Mouse (Mus musculus) T-helper 2 cell (primary cell): ENCODE measurements around the gene Btbd9.

Experiments used
- in situ Hi-C: fragments of 300-600 bp; cut with MboI, MseI; formaldehyde crosslinking; loops from one replicate; pipeline ENCODE4 v1.15.1; 2025; ENCODE audit warnings: high pct_unique_total_duplicates

Btbd9 gene

DNA sequence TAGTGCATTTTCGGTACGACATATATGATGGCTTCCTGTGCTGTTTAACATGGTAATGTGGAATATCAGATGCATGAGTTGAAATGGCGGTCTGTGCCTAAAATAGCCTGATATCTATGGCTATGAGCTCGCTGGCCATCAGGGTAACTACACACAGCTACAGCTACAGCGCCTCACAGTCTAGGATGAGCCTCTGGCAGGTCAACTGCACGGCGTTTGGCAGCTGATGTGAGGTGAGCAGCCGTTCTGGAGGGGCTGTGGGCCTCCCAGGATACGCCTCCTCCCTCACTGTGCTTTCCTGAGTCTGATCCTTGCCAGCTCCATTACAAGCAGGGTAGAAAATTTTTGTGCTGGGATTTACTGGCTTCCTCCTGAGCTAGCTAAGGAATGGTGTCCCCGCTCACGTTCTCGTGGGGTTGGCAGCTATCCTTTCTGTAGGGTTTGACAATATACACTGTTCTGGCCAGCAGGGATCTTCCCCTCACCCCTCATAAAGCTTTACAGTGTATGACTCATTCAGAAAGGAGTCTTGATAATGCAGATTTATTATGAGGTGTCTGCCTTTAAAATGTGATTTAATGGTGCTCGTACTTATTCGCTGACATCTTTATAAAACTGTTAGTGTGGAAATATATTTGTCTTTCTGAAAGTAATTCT, 331.5 kb downstream of the Btbd9 start:
- in situ Hi-C loops = no loop called here

DNA sequence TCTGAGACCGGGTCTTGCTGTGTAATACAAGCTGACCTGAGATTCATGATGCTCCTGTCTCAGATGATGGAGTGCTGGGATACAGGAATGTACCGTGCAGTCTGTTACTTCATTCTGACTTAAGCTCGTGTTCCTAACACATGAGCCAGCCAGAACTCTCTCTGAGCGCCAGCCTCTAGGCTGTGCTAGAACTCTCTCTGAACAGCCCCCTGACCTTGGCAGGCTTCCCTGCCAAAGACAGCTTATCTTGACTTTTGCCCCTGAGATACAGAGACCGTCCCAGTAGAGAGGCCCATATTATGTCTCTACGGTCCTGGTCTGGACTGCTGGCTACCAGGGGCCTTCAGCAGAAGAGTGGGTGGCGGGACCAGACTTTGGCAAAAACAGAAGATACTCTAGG, 332.7 kb downstream of the Btbd9 start:
- in situ Hi-C loops = no loop called here

DNA sequence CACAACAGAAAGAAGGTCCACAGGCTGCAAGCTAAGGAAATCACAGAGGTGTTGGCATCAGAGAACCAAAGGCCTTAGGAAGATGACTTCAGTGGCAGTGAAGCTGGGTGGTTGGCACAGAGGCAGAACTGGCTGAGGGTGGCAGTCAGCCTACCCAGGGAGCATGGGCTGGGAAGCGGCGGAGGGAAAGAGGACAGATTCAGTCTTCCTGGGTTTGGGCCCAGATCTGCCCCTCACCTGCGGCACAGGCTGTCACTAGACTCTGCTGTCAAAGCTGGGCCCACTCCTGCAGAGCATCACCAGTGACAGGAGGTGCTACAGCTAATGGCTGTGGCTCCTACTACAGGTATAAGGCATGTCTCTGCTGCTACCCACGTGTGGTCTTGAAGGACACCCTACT, 333.6 kb downstream of the Btbd9 start:
- in situ Hi-C loops = no loop called here

DNA sequence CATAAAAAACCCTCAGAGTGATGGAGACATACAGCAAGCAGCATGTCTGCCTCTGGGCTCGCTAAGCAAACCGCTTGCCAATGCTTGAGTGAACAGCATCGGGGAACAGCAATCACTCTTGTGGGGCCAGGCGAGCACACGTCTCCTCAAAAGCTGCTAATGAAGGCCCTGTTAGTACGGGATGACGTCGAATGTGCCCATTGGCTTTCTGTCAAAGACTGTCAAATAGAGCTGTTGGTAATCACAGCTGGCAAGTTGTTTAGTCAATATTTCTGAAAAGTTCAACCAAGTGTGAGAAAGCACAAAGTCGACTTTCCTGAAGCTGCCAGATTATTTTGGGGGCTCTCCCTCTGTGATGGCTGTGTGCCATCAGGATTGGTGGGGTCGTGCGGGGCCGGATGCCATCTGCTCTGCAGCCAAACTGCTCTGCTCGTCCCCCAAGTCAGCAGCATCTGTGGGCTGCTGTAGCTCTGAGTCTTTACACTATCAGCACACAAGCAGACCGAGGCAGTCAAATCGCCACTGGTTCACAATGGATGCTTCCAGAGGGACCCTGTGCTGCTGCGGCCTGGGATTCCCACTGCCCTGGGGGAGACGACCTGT, 334.5 kb downstream of the Btbd9 start:
- in situ Hi-C loops = no loop called here

DNA sequence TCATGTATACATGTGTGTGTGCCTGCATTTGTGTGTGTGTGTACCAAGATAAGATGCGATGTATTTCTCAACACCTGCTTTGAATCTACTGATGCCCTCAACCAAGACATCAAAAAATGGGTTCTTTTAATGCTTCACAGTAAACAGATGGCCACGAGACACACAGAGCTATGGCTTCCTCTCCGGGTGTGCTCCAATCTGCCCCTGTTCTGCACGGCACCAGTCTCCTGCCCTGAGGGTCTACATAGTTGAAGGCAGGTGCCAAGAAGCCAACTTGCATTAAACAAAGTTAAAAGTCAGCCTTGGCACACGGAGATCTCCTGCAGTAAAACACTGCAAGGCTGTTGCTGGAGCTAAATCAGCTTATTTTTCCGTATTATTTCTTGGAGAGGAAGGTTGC, 335.2 kb downstream of the Btbd9 start:
- in situ Hi-C loops = no loop called here

DNA sequence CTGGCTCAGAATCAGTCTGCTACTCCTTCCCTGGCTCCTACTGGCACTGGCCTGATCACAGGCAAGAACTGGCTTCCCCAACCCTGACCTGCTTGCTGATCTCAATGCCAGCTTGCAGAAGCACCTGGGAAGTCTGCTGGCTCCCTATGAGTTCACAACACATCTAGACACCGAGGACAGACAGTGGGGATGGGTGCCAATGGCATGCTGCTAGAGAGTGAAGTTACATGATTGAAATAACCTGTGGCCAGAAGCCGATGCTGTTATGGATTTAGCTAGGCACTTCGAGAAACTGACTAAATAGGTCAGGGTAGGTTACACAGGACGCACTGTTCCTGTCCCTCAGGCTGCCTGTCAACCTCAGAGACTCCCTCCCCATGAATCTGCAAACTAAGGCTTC, 335.6 kb downstream of the Btbd9 start:
- in situ Hi-C loops = no loop called here

DNA sequence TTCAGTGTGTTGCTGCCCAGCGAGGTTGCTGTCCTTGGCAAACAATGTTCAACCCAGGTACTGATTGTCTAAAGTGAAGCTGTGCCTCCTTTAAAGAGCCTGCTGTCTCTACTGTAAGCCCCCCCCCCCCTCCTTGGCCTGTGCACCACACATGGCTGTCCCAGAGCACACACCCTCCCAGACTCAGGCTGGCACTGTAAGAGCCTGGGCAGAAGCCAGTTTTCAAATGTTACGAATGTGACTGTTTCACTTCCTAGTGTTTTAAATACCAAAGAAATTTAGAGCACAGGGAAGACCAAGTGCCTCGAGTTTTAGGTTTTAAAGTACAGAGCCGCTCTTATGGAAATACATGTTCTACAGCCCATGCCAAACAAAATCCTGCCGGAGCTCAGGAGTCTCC, 336.8 kb downstream of the Btbd9 start:
- in situ Hi-C loops = no loop called here

DNA sequence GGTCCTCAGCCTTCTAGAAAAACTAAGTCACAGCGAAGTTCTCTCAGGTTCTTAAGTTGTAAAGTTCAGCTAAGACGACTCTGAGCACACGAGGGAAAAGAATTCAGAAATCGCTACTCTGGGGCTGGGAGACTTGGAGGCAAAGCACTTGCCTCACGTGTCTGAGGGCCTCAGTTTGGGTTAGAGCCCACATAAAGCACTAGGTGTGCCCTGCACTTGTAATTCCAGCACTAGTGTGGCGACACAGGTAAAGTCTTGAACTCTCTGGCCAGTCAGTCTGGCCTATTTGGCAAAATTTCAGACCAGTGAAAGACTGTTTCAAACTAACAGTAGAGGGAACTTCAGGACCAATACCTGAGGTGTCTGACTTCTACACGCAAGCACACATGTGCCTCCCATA, 338.7 kb downstream of the Btbd9 start:
- in situ Hi-C loops = no loop called here

DNA sequence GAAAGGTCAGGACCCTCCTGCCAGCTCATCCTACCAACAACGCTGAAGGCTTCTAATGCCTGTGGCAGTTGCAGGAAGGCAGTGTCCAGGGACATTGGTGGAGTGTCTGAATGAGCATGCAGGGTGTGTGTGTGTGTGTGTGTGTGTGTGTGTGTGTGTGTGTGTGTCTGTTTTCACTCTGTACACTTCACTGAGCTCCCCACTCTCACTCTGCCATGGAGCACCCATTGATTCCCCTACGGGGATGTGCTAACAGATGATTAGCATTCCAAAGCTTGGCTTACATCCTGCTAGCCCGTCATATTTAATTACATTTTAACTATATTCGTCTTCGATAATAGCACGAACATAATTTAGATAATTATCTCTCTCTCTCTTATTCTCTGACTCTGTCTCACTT, 339.7 kb downstream of the Btbd9 start:
- in situ Hi-C loops = no loop called here

DNA sequence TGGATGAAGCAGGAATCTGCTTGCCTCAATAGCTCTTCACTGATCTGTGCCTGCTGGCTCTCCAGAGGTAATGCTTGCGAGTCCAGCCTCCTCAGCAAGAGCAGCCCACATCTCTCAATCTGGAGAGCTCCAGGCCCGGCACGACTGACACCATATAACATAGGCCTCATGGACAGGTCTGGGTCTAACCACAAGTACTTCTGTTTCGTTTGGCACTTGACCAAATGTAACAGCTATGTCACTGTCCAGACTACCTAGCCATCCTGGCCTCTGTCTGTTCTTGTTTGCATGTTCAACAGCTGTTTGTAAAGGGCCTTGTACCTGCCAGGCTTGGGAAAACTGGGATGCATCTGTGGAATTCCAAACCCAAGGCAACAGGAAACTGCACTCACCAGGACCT, 340.9 kb downstream of the Btbd9 start:
- in situ Hi-C loops = no loop called here

DNA sequence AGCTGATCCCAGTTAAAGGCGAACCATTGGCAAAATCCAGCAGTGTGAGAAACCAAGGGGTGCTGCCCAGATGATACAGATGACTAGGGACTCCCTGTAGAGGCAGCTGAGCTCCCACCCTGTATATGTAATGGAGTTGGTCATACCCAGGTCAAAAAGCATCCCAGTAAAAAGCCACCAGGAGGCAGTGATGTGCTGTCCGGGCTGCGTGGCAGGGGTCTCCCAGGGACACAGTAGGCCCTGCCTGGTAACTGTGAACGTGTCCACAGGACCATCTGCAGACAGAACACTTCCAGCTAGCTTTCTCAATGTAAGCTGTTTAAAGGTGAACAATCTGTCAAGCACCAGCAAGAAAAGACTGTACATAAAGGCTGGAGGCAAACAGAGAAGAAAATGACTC, 343.6 kb downstream of the Btbd9 start:
- in situ Hi-C loops = no loop called here

DNA sequence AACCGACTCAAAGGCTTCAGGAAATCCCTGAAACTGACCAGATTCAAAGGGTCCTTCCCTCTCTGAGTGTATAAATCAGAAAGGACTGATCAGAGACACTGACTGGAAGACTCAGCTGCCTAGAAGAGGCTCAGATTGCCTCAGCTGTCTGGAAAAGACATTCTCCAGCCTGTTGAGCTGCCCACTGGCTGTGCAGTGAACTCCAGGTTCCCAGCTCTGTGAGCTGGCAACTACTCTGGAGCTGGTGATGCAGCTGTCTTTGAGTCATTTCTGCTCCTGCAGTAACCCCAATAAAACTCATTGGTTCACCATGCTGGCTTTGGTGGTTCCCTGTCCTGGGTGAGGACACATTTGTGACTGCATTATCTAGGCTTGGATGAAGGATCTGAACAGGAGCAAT, 344.8 kb downstream of the Btbd9 start:
- in situ Hi-C loops = no loop called here

DNA sequence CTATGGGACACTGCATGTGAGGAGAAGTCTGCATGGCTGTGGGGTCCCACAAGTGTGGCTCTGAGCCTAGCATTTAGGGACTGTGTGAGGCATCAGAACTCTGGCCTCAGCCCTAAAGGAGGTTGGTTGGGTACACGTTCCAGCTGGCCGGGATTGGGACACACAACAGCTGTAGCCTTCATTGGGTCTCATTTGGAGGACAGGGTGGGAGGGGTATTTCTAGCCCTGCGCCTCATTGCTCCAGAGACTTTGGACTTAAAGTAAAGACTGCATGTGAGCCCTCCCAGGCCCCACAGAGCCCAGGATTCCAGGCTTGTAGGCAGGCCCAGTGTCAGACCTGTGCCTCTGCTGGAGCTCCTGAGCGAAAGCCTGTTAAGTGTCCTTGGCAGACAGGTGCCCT, 345.9 kb downstream of the Btbd9 start:
- in situ Hi-C loops = no loop called here

DNA sequence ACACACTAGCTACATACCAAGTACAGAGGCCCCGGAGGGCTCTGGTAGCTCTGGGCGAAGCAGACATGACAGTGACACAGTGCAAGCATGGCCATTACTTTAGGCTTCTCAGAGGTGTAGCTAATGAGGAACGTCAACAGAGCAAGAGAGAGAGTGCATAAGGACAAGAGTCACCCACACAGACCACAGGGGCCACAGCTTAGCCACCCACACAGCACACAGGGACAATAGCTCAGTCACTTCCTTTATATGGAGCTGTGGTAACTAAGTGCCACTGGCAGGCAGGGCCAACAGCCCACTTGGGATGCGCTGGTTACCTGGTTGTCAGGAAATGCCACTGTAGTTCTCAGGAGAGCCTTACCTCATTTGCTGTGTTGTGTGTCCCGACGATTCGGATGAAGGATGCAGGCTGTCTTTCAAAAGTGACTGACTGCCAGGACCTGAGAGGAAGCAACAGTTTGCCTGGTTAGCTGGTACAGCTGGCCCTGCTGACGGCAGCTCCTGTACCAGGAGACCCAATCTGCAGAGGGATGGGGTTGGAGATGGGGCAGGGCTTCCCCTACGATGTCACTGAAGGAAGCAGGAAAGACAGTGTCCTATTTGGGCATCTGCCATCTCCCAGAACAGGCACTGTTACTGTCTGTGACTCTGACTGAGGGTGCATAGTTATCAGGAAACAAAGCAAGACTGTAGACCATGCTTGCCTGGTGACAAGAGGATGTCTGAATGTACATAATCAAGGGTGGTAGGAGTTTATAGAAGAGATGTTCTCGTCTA, 347.7 kb downstream of the Btbd9 start:
- in situ Hi-C loops = no loop called here

DNA sequence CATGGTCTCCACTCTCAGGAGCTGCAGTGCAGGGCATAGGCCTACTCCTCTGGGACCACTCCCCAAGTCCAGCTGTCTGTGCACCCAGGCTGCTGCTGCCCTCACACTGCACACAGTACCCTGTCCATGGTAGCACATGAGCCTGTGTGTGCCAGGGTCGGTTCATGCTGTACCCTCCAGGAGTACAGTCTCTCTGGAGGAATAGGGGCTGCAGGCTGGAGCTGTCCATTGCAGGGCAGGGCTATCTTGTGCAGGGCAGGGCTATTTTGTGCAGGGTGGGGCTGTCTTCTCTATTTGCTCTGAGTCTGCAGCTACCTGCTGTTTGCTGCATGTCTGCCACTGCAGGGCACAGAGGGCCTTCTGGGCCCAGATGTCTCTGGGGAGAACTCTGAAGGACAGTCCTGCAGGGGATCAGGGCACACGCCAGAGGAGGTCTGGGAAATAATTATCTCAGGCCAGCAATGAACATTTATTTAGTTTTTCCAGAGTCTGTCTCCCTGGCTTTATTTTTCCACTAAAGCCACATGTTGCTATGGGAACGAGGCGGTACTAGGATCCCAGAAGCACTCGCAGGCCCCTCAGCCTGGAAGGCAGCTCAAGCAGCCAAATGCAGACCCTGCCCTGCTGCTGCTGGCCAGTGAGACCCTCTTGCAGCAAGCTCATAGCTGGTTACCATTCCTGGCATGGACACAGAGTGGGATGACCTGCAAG, 351.1 kb downstream of the Btbd9 start:
- in situ Hi-C loops = no loop called here

DNA sequence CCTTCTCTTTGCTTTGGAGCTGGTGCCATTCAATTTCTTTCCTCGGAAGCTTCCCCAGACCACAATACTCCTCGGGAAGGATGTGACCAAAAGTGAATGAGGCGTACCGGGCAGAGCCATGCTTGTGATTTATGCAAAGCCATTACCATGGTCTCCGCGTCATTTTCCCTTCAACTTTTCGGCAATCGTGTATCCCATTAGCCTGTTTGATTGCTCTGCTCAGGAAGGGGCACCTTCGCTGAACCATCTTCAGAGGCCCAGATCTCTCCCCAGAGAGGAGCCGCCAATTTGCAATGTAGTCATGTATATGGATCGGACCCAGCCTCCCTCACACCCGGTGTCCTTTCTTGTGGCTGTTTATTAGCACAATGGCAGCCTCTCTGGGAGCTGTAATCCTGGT, 353.5 kb downstream of the Btbd9 start:
- in situ Hi-C loops = no loop called here

DNA sequence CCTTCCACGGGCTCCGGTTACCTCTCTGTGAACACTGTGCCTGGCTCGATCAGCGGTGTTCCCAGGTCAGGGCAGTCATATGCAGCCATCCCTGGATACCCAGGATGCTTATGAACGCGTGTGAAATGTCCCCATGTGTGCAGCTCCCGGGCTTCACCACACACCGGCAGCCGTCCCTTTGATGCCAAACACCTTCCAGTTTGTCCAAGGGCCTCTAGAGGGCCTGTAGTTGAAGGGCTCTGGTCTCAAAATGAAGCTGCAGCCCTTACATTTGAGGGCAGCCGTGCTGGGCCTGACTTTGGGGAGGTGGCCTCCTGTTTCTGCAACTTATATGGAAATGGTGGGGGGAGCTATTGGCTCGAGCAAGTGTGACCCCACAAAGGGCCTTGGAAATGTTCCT, 353.9 kb downstream of the Btbd9 start:
- in situ Hi-C loops = no loop called here

DNA sequence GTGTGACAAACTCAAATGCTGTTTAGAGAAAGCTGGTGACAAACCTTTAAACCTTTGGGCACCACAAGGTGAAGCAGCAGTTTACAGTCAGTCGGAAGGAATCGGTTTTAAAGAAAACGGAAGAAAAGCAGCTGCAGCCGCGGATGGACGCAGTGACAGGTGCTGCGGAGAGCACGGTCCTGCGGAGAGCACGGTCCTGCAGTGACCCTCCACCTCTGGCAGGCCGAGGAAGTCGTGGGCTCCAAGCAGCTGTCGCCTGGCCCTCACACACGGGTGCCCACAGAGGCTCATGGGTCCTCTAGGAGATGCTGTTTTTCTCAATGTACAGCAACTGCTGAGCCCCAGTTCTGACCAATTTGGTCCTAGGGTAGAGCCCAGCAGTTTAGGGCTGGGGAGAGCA, 354.6 kb downstream of the Btbd9 start:
- in situ Hi-C loops = no loop called here

DNA sequence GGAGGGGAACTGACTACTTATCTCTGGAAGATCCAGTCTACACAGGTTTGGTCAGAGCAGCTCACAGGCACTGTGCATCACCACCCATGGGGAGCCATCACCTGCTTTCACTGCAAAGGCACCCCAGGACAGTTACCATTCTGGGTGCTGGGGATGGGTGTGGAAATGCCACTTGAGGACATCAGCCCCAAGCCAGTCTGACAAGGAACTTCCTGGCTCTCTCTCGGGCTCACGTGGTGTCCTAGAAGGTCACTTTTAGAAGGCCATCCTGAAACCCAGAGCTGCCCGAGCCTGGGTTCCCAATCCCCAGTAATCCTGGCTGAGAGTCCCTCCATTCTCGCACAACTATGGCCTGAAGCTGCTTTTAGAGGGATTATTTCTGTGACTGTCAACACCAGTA, 360.5 kb downstream of the Btbd9 start:
- in situ Hi-C loops = no loop called here

DNA sequence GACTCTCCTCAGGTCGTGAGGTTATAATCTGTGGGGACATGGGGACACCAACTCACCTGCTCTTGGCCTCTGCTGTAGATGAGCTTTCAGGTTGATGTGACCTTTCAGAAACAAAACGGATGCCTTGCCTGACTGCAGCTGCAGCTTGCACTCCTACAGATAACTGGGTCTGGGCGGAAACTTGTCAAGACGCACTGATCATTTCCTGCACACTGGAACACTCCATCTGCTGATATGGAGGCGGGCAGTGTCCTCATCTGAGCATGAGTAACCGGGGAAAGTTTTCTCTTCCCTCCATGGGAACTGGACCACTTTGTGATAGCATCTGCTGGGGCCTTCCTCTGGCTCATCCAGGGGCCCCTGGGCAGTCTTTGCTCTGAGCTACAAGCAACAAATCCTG, 361.9 kb downstream of the Btbd9 start:
- in situ Hi-C loops = no loop called here

DNA sequence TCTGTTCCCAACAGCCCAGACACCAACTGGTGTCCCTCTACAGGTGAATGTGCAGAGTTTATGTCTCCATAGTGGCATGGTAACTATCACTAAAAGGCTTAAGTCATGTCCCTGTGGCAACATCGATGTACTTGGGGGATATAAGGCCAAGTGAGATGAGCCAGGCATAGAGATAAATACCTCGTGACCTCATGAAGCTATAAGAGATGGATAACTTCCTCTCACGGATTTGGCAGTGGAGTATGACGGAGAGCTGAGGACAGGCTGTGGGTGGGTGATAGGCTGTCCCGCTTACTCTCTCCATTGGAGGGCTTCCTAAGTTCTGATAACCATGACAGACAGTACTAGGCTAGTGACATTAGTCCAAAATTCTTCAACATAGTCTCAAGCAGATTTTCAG, 362.9 kb downstream of the Btbd9 start:
- in situ Hi-C loops = no loop called here

DNA sequence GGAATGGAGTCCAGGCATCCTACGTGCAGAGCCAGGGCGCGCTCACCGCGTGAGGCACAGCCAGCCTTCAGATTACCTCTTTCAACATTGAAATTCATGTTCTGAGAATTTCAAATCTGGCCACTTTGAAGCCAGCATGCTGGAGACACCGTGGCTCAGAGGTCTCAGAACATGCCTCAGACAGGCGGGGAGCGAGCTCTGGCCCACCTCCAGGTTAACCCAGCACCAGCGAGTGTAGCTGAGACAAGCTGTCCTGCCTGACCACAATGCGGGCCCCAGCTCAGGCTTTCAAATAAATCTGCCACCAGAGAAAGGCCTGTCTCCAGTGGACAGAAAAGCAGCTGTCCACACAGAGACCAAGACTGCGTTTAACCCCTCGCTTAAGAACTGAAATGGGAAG, 363.6 kb downstream of the Btbd9 start:
- in situ Hi-C loops = no loop called here

DNA sequence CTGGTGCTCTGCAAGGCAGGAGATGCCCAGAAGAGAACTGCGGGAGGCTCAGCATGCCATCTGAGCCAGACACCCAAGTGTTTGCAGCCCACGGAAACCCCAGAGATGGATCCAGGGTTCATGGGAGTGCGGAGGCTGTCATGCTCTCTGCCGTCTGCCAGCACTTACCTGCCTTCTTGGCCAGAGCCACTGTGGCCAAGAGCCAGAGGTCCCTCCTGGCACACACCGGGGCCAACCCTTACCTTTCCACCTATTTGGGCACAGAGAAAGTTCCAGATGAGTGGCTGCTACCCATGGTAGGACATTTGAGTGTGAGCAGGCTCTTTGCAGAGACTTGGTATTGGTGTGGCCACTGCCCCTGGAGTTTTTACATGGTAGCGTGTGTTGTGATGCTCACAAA, 365.4 kb downstream of the Btbd9 start:
- in situ Hi-C loops = no loop called here
